Mouse (Mus musculus): ENCODE data around the gene Tle3. TPM values are rescaled to one million over a fixed set of nuclear protein-coding genes. Genes with fewer than 3 reads are reported as not detected.
A peak's percentile ranks its signal among the peaks of the same experiment; 100 is the strongest.

Tle3 gene
- polyA plus RNA-seq, 1 experiment from 2014 or later = 24.3 TPM

- 80% methylated on average over 6 of the region's 6 CpGs for WGBS
Measured at GRCm38 (mm10) chr9:61348616-61349015, 23.6 kb upstream of the Tle3 start.

GRCm38 (mm10) chr9:61349697-61350096 lies 22.5 kb upstream of the Tle3 start:
- Histone ChIP-seq H3K9me3 (ENCODE audit: control insufficient read depth) (no peaks in the 10 kb centered on the region), H3K27me3 (replicated peaks; ENCODE audit: control insufficient read depth, insufficient read depth, low read length) (no peaks in the 10 kb centered on the region), H3K27ac (ENCODE audit: low read depth, low read length) (no peak overlapping the region), H3K9ac (ENCODE audit: low read depth, low read length) (no peak overlapping the region), H3K4me3 (ENCODE audit: low read depth, low read length) (no peak overlapping the region), H3K4me2 (replicated peaks; ENCODE audit: low read depth) (no peak overlapping the region), H3K4me1 (replicated peaks; ENCODE audit: control insufficient read depth, insufficient read depth, low read length) (0 out of 2 replicates have a peak, but pooled peaks cover 5% of the 10 kb centered on the region), H3K36me3 (ENCODE audit: control insufficient read depth, insufficient read depth) (no peaks in the 10 kb centered on the region)
- no peak for TF ChIP-seq CTCF (IDR thresholded peaks at IDR 0.05; ENCODE audit: low read depth)
- ATAC-seq = no peak
- WGBS = 87% methylated on average over 7 of the region's 7 CpGs

More at GRCm38 (mm10) chr9:61348616-61349015, 23.6 kb upstream of the Tle3 start:
- H3K9me3 ChIP-seq (ENCODE audit: control insufficient read depth) = no peaks in the 10 kb centered on the region
- no peak overlapping the region for H3K27ac ChIP-seq (ENCODE audit: low read depth, low read length)
- no peaks in the 10 kb centered on the region for H3K36me3 ChIP-seq (ENCODE audit: control insufficient read depth, insufficient read depth)
- no peak overlapping the region for H3K9ac ChIP-seq (ENCODE audit: low read depth, low read length)
- no peak for TF ChIP-seq CTCF (IDR thresholded peaks at IDR 0.05; ENCODE audit: low read depth)
- no peak overlapping the region for H3K4me3 ChIP-seq (ENCODE audit: low read depth, low read length)
- no peaks in the 10 kb centered on the region for H3K27me3 ChIP-seq (replicated peaks; ENCODE audit: control insufficient read depth, insufficient read depth, low read length)
- no peak for ATAC-seq
- H3K4me2 ChIP-seq (replicated peaks; ENCODE audit: low read depth) = no peak overlapping the region
- 0 out of 2 replicates have a peak, but pooled peaks cover 5% of the 10 kb centered on the region for H3K4me1 ChIP-seq (replicated peaks; ENCODE audit: control insufficient read depth, insufficient read depth, low read length)

DNA sequence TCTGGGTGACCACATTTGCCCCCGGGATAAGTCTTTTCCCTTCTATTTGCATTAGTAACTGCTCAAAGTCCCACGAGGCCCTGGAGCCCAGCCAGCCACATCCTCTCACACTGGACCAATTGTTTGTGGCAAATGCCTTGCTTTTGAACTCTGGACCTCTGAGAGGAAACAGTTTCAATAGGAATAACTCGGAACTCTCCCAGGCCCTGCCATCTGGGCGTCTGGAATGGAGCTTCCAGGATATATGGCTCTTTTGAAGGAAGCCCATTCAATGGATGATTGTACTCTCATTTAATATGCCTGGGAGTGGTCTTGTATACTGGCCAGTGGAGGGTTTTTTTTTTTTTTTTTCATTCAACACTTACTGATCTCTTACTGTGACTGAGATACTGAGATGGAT lies 21.0 kb upstream of the Tle3 start:
- no peaks in the 10 kb centered on the region for H3K9me3 ChIP-seq (ENCODE audit: control insufficient read depth)
- H3K9ac ChIP-seq (ENCODE audit: low read depth, low read length) = no peak overlapping the region
- TF ChIP-seq CTCF (IDR thresholded peaks at IDR 0.05; ENCODE audit: low read depth) = no peak
- H3K4me1 ChIP-seq (replicated peaks; ENCODE audit: control insufficient read depth, insufficient read depth, low read length) = 0 out of 2 replicates have a peak, but pooled peaks cover 5% of the 10 kb centered on the region
- H3K36me3 ChIP-seq (ENCODE audit: control insufficient read depth, insufficient read depth) = no peaks in the 10 kb centered on the region
- H3K4me3 ChIP-seq (ENCODE audit: low read depth, low read length) = no peak overlapping the region
- no peaks in the 10 kb centered on the region for H3K27me3 ChIP-seq (replicated peaks; ENCODE audit: control insufficient read depth, insufficient read depth, low read length)
- ATAC-seq = peak; percentile 89
- no peak overlapping the region for H3K27ac ChIP-seq (ENCODE audit: low read depth, low read length)
- 7% methylated on average over 4 of the region's 4 CpGs for WGBS
- no peak overlapping the region for H3K4me2 ChIP-seq (replicated peaks; ENCODE audit: low read depth)

- WGBS = 86% methylated on average over 4 of the region's 4 CpGs
- TF ChIP-seq CTCF (IDR thresholded peaks at IDR 0.05; ENCODE audit: low read depth) = no peak
- ATAC-seq = no peak
Measured at GRCm38 (mm10) chr9:61358933-61359332, 13.2 kb upstream of the Tle3 start.

DNA sequence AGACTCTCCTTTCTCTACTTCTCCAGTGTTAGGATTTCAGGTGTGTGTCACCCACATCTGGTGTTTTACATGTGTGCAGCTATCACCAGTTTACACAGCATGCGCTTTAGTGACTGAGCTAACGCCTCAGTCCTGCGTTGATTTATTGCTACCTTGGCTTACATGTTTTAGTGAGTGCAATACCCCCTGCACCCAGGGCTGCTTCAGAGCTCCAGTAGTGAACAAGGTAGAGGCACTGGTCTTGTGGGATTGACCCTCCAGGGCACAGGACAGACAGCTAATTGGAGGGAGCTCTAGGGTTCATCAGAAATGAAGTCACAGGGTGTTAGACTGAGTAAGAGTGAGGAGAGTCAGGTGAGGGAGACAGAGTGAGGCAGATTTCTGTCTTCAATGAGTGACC lies 12.4 kb upstream of the Tle3 start:
- 96% methylated on average over 3 of the region's 3 CpGs for WGBS

More at GRCm38 (mm10) chr9:61358933-61359332, 13.2 kb upstream of the Tle3 start:
- H3K9me3 ChIP-seq (ENCODE audit: control insufficient read depth) = no peaks in the 10 kb centered on the region
- H3K4me3 ChIP-seq (ENCODE audit: low read depth, low read length) = no peak overlapping the region
- H3K27me3 ChIP-seq (replicated peaks; ENCODE audit: control insufficient read depth, insufficient read depth, low read length) = 0 out of 2 replicates have a peak, but pooled peaks cover 3% of the 10 kb centered on the region
- no peak overlapping the region for H3K9ac ChIP-seq (ENCODE audit: low read depth, low read length)
- H3K36me3 ChIP-seq (ENCODE audit: control insufficient read depth, insufficient read depth) = no peaks in the 10 kb centered on the region
- no peak overlapping the region for H3K4me2 ChIP-seq (replicated peaks; ENCODE audit: low read depth)
- H3K27ac ChIP-seq (ENCODE audit: low read depth, low read length) = no peak overlapping the region
- H3K4me1 ChIP-seq (replicated peaks; ENCODE audit: control insufficient read depth, insufficient read depth, low read length) = peaks cover 5% of the 10 kb centered on the region; the same call in 1 of the 2 replicates

DNA sequence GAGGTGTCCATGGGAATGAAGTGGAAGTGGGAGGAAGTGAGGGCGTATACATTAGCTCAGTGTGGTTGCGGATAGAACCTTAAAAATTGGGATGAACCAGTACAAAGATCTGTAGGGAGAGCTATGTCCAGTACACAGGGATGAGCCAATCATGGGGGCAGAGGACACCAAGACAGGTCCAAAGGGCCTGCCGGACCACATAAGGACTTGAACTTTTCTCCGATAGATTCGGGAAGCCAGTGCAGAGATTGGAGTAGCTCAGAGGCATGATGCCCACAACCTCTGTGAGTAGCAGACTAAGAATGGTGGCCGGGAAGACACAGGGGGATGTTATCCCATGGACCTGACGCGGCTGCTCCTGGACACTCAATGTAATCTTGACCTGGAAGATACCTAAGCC lies 12.0 kb upstream of the Tle3 start:
- Histone ChIP-seq H3K4me3 (ENCODE audit: low read depth, low read length) (no peak overlapping the region), H3K27ac (ENCODE audit: low read depth, low read length) (no peak overlapping the region), H3K4me1 (replicated peaks; ENCODE audit: control insufficient read depth, insufficient read depth, low read length) (peaks cover 5% of the 10 kb centered on the region; the same call in 1 of the 2 replicates), H3K27me3 (replicated peaks; ENCODE audit: control insufficient read depth, insufficient read depth, low read length) (0 out of 2 replicates have a peak, but pooled peaks cover 5% of the 10 kb centered on the region), H3K4me2 (replicated peaks; ENCODE audit: low read depth) (no peak overlapping the region), H3K36me3 (ENCODE audit: control insufficient read depth, insufficient read depth) (no peaks in the 10 kb centered on the region), H3K9me3 (ENCODE audit: control insufficient read depth) (no peaks in the 10 kb centered on the region), H3K9ac (ENCODE audit: low read depth, low read length) (no peak overlapping the region)
- no peak for ATAC-seq
- TF ChIP-seq CTCF (IDR thresholded peaks at IDR 0.05; ENCODE audit: low read depth) = no peak
- 96% methylated on average over 8 of the region's 8 CpGs for WGBS

More for the DNA sequence above, 12.4 kb upstream of the Tle3 start:
- peaks cover 5% of the 10 kb centered on the region; the same call in 1 of the 2 replicates for H3K4me1 ChIP-seq (replicated peaks; ENCODE audit: control insufficient read depth, insufficient read depth, low read length)
- H3K36me3 ChIP-seq (ENCODE audit: control insufficient read depth, insufficient read depth) = no peaks in the 10 kb centered on the region
- TF ChIP-seq CTCF (IDR thresholded peaks at IDR 0.05; ENCODE audit: low read depth) = no peak
- no peak overlapping the region for H3K4me3 ChIP-seq (ENCODE audit: low read depth, low read length)
- 0 out of 2 replicates have a peak, but pooled peaks cover 4% of the 10 kb centered on the region for H3K27me3 ChIP-seq (replicated peaks; ENCODE audit: control insufficient read depth, insufficient read depth, low read length)
- no peaks in the 10 kb centered on the region for H3K9me3 ChIP-seq (ENCODE audit: control insufficient read depth)
- H3K9ac ChIP-seq (ENCODE audit: low read depth, low read length) = no peak overlapping the region
- ATAC-seq = no peak
- no peak overlapping the region for H3K4me2 ChIP-seq (replicated peaks; ENCODE audit: low read depth)
- no peak overlapping the region for H3K27ac ChIP-seq (ENCODE audit: low read depth, low read length)
